Mouse (Mus musculus): Measurements from ENCODE around the gene Tmem62.
"Not testable (repeated sequence)": the region's sequence is repeated elsewhere in the genome, so short reads cannot be mapped to it uniquely, and the experiment has no call there.

Tmem62 gene

DNA sequence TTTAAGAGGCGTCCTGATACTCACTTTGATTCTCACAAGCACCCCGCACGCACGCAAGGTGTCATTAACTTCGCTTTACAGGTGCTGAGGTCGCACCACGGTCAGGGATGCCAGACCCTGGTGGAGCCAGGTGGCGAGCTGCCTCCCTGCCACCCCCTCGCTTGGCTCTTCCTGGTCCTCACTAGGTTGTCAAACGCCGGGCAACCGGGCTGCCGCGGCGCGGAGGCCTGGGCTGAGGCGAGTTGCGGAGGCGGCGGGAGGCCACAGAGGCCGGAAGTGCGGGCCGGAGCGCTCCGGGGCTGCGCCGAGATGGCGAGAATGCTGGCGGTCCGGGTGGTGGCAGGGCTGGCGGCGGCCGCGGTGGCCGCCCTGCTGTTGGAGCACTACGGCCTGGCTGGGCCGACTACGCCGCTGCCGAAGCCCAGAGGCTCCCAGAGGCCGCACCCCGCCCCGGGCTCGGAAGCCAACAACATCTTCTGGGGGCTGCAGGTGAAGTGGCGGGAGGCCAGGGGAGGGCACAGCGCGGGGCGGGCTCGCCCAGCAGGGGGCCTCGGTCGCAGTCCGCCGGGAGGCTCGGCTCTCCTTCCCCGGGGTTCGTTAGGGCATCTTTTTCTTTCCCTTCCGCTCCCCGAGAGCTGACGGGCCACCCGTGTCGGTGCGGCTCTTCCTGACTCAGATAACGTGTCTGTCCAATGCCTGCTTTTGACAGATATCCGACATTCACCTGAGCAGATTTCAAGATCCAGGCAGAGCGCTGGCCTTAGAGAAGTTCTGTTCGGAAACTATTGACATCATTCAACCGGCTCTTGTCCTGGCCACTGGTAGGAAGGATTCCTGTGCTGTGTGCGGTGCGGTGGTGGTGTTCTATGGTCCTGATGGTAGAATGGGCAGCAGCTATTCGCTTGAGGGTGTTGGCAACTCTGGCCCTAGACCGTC, at the start of gene Tmem62:
Tmem62 (plus strand) TSS at position 28 of the 936 bp plus-strand sequence.
- peak; percentile 64 to 70 for DNase-seq (ENCODE audit: low spot score in 2 of 2)

DNA sequence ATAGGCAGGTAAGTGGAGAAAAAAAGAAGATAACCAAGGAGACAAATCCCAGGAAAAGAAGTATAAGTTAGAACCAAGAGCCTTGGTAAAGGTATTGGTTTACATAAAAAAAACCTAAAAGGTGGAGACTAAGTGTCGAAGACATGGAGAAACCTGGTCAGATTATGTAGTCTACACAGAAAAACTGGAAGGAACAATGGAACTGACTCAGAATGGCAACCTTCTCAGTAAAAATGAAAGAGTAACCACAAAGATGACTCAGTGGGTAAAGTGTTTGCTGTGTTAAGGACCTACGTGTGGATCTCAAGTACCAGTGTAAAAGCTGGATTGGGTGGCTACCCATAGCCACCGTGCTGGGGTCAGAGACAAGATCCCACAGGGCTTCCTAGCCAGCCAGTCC, 43.8 kb upstream of the Tmem62 start:
- DNase-seq (ENCODE audit: low spot score in 2 of 2), result no peak

DNA sequence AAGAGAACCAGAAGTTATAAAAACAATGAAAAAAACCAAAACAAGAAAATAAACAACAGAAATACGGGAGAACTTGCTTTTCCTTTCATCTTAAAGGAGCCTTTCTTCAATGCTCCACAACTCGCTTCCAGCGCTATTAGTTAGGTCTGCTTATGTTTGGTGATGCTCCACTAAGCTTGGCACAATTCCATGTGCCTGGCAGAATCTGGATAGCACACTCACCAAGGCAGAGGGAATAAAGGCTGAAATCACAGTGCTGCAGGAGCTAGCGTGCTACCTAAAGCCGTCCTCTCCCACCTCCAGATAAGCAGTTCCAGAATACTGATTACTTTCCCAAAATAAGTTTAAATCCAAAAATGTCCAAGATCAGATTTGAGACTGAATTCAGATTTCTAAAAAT, 25.6 kb upstream of the Tmem62 start:
- peak; percentile 48 to 59 for DNase-seq (ENCODE audit: low spot score in 2 of 2)

DNA sequence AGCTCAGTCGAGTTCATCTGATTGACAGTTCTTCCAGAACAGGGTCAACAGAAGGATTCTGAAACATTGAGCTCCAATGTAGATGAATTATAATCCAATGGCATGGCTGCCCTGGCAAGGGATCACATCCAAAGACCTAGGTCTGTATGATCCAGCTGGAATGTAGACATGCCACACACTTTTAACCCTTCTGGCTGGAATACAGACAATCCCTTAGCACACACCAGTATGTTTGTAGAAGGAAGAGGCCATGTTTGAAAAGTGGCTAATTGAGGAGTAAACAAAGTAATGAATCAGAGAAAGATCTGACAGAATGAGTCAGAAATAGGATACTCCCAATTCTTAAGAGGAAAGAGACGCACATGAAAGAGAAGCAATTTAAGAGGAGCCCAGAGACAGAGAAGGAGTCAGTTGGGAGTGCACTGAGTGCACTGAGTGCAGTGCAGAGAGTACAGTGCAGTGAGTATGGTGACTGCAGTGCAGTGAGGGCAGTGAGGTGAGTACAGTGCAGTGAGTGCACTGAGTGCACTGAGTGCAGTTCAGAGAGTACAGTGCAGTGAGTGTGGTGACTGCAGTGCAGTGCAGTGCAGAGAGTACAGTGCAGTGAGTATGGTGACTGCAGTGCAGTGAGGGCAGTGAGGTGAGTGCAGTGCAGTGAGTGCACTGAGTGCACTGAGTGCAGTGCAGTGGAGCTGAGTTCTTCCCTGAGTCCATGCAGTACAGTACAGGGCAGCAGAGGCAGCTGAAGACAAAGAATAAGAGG, 24.5 kb upstream of the Tmem62 start:
- DNase-seq (ENCODE audit: low spot score in 2 of 2), result no peak

DNA sequence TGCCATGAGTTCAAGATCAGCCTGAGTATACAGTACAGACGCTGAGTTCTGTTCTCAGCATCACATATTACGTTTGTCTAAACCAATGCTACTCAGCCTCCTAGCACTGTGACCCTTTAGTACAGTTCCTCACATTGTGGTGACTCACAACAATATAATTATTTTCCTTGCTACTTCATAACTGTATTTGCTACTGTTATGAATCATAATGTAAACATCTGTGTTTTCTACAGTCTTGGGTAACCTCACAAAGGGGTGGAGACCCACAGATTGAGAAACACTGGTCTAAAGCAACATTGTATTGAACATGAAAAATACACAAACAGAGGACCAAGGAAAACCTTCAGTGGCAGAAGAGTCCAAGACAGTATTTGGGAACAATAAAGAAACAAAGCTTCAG, 17.5 kb upstream of the Tmem62 start:
- DNase-seq (ENCODE audit: low spot score in 2 of 2), result no peak

DNA sequence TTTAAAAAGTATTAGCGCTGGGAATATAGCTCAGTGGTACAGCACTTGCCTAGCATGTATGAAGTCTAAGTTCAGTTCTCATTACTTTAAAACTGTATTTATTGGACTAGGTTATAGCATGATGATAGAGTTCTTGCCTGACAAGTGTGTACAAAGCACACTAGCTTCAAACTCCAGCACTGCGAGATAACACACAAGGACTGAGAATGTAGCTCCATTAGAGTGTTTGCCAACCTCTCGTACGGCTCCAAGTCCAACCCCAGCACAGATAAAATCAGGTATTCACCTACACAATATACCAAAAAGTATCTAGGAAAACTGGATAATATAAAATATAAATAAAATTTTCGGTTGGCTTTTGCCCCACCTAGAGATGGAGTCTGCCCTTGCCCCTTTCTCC, 17.0 kb upstream of the Tmem62 start:
- DNase-seq (ENCODE audit: low spot score in 2 of 2), result no peak

DNA sequence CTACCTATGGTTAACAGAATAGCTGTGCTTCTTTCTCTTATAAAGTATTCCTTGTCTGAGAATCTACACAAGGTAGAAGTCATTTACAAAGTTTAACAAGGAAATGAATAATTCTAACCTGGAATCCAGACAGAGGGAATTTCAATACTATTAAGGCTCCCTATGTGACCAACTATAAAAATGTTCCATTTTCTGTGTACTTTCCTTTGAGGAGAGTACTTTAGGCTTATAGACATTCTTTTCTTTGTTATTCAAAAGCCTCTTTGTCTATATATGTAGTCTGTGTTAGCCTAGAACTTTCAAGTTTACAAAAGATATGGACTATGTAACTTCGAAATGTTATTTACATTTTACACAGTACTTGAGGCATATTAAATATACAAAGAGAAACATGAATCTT, 16.6 kb upstream of the Tmem62 start:
- DNase-seq (ENCODE audit: low spot score in 2 of 2), result no peak

DNA sequence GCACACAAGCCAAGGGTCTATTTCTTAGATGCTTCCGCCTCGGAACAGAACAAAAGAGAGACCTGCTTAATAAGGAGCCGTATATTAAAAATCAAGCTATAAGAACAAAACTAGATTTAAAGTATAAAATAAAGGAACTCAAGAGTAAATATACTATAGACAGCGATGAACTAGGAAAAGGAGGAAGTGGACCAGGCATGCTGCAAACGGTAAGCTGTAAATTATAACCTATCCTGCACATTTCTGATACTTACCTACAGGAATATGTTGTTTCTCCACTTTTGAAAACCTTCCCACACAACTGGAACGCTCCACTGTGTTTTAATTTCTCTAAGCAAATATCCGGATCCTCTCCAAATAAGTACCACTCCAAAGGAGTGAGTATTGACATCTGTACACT, 13.7 kb upstream of the Tmem62 start:
- DNase-seq (ENCODE audit: low spot score in 2 of 2), result no peak

DNA sequence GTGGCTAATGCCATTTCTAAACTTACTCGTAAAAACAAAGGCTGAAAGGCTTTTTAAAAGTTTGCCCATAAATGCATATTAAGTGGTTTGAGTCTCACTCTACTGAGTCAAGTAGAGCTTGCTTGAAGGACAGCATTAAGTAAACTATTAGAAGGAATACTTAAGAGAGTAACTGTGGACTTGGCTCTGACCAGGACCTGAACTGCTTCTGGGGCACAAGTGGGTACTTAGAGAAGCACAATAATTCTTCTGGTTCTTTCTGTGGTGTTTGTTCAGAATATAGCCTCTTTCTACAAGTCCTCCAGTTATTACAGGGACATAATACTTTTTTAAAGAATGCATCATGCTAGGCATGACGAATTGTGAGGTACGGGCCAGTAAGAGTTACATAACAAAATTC, 11.3 kb upstream of the Tmem62 start:
- no peak for DNase-seq (ENCODE audit: low spot score in 2 of 2)

DNA sequence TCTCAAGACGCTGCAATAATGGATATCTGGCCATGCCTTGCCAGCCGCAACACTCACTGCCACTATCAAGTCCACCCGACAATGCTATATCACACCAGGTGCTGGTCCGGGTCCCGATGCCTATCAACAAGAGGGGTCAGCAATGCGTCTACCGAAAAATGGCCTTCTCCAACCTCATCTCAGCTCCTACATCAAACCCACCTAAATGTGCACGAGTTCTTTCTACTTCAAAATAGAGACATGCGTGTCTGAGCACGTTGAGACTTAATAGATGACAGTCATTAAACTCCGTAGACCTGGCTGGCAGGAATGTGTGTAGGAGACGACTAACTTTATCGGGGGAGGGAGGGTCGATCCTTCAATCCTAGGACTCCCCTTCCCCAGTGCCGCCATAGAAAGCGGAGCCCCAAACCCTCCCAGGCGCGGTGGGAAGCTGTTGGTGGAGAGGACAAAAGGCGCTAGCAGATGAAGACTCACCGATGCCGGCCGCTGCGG, 6.7 kb upstream of the Tmem62 start:
- DNase-seq (ENCODE audit: low spot score in 2 of 2), result peak in 1 of 2 experiments; percentile 25

DNA sequence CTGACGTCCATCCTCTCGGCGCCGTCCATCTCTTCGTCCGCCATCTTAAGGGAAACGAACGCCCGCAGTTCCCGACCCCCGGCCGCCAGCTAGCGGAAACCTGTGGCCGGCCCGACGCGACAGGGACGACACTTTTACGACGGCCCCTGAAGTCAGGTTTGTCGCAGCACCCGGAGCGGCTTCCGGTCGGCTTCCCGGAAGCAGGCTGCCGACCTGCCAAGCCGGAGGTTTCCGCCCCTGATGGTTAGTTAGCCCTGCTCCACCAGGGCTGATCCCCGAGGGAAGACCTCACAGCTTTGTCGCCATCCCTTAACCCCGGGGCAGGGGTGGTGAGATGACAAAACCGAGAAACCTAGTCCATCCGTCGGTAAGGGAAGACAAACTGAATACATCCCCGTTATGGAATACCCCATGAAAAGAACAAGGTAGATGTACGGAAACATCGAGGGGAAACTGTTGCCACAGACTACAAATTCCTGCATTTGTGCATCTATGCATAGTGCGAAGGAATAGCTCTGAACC, 6.2 kb upstream of the Tmem62 start, which contains the start of gene Ubr1:
Ubr1 (minus strand) TSS at position 157 of the 522 bp plus-strand sequence.
- peak; percentile 91 to 93 for DNase-seq (ENCODE audit: low spot score in 2 of 2)

DNA sequence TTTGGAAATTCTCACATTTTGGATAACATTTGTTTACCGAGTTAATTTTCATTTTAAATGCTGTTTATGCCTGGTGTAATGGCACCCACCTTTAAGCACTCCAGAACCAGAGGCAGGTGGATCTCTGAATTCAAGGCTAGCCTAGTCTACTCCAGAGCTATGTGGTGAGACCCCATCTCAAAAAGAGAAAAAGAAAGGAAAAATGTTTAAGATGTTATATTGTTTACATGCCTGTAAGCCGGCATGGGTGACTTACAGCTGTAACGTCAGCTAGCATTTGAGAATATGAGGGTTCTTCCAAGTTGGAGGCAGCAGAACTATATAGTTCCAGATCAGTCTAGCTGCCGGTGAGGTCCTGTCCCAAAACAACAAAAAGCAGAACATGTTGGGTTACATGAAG, 5.1 kb upstream of the Tmem62 start:
- DNase-seq (ENCODE audit: low spot score in 2 of 2), result no peak

DNA sequence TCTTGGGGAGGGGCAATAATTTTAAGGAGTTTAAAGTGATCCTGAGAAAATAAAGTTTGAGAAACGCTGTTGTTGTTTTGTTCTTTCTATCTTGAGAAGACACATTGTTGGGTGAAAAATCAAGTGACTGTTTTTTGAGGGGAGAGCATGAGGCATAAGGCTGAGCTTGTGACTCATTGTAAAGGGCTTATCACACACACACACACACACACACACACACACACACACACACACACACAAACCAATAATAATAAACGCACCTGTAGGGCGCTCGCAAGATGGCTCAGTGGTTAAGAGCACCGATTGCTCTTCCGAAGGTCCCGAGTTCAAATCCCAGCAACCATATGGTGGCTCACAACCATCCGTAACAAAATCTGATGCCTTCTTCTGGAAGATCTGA, 4.6 kb upstream of the Tmem62 start:
- not testable (repeated sequence) for DNase-seq (ENCODE audit: low spot score in 2 of 2)

DNA sequence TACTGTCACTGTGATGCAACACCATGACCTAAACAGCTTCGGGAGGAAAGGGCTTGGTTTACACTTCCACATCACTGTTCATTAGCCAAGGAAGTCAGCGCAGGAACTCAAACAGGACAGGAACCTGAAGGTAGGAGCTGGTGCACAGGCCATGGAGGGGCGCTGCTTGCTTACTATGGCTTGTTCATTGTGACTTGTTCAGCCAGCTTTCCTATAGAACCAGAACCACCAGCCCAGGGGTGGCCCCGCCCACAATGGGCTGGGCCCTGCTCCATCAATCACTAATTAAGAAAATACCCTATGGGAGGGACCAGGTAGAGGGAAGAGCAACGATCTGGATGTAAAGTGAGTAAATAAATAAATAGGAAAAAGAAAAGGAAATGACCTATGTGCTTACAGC, 3.9 kb upstream of the Tmem62 start:
- DNase-seq (ENCODE audit: low spot score in 2 of 2), result no peak

DNA sequence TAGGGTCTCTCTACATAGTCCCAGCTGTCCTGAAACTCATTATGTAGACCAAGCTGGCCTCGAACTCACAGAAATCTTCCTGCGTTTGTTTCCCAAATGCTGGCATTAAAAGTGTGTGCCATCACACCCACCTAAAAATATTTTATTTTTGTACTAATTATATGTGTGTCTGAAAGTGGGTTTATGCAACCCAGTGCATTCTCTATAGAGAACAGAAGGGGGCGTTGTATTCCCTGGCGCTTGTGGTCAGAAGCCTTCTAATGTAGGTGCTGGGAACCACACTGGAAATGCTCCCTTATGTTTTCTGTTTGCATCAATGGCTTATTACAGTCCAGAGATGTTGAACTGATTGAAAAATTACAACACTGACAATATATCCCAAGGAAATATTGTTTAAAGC, 509 bp upstream of the Tmem62 start:
- DNase-seq (ENCODE audit: low spot score in 2 of 2), result no peak

DNA sequence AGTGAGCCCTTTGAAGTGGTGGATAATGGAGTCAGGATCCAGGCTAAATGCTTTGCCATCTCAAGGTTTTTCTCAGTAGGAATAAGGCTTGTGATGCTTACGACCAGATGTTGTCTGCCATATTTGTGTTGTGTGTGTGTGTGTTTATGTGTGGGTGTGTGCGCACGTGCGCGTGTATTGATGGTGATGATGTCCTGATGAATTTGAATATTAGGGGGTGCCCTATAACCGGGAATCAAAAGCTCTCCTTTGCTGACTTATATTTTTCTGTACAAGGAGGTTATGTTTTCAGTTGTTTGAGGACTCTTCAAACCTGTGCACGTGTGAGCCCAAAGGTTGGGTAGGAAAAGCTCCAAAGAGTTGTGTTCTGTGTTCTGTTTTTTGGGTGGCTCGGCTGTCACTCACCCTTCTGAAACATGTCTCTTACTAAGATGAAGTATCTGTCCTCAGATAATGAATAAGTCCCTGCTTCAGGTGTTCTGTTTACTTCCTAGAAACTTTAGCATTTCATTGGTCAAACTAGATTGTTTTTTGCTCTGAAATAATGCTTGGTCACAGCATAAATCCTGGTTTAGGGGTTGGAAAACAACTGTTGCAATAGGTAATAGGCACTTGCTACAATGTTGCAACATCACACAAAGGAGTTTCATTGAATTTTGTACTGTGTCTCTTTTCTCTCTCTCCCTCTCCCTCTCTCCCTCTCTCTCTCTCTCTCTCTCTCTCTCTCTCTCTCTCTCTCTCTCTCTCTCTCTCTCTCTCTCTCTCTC, 1.3 kb downstream of the Tmem62 start:
- DNase-seq (ENCODE audit: low spot score in 2 of 2), result no peak

DNA sequence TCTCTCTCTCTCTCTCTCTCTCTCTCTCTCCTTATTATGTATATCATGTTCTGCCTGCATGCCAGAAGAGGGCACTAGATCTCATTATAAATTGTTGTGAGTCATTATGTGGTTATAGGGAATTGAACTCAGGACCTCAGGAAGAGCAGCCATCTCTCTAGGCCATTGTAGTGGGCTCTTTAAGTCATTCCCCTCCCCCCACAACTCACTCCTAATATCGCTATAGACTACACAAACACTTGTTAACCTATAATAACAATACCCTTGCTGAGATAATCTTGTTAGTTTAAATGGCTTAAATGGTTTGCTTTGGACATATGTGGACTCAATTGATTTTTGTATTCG, 1.8 kb downstream of the Tmem62 start:
- no peak for DNase-seq (ENCODE audit: low spot score in 2 of 2)

DNA sequence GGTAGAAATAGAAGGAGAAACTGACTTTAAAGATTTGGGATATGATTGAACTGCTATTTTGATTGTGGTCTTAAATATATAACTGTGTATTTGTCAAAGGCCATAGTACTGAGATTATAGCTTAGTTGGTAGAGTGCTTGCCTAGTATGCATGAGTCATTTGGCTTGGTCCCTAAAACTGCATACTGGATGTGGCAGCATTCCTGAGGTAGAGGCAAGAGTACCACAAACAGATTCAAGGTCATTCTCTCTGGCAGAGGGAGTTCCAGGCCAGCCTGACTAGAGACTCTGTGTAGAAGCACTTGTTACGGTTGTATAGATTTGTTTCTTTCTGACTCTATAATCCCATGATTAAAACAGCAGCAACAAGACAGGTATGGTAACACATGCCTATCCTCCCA, 3.0 kb downstream of the Tmem62 start:
- DNase-seq (ENCODE audit: low spot score in 2 of 2), result no peak

DNA sequence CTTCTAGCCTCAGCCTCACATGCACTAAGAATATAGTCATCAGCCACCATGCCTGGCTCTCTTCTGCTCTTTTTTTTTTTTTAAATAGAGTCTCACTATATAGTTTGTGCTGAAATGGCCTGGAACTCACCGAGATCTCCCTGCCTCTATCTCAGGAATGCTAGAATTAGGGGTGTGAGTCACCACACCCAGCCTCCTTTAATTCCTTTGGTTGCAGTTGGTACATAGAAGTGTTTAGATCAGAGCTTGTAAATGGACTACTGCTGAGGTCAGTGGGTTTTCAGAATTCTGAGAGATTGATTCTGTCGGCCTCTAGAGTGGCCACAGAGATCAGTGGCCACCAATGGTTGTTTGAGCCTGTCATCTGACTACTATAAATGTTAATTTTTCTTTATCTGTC, 4.0 kb downstream of the Tmem62 start:
- no peak for DNase-seq (ENCODE audit: low spot score in 2 of 2)

DNA sequence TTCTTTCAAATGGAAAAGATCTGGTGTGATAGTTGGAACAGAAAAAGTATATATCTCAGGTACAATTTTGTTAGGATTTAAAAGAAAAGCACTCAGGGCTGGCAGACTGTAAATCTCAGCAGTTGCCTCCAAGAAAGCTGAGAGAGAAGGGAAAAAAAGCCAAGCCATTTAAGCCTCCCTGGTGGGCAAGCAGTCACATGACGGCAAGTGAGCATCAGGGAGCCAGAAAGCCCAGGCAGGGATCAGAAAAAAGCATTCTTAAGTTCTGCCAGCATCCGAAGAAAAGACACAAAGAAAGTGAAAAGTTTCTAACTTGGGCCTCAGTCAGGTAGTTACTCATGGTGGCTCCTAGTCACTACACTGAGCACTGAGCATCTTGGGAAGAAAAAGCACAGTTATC, 6.8 kb downstream of the Tmem62 start:
- no peak for DNase-seq (ENCODE audit: low spot score in 2 of 2)

DNA sequence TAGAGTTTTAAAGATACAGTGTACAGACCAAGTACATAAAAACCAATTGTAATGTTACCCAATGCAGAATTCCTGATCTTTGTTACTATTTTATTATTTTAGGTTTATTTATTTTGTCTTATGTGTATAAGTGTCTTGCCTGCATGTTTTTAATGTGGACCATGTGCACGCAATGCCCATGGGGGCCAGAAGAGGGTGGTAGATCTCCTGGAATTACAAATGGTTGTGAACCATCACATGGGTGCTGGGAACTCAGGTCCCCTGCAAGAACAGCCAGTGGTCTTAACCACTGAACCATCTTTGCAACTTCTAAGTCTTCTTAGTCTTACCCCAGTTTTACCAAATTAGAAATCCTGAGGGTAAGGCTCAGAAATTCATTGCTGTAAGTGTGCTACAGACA, 8.4 kb downstream of the Tmem62 start:
- no peak for DNase-seq (ENCODE audit: low spot score in 2 of 2)

DNA sequence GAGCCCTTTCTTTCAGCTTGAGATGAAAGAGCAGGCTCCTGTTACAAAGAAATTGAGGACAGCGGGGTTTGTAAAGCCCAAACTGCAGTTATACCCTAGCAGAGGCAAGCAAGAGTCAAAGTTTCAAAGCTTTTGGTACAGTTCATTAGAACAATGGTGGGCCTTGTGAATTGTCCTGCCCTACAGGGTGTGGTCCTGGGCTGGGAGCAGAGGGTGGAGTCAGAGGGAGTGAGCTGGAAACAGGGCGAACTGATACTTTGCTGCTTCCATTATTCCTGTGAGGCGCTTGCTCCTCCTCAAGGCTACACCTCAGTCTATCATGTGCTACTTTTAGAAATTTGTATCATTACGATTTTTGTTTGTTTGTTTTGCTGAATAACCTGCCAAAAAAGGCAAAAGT, 14.4 kb downstream of the Tmem62 start:
- no peak for DNase-seq (ENCODE audit: low spot score in 2 of 2)

Measured in right cerebral cortex, postnatal 10 days (tissue).